Mouse (Mus musculus) kidney, adult 2 months (tissue): ENCODE data around the gene Xylt1.

Source experiments
- CTCF ChIP-seq: fragments of 200-500 bp; conservative IDR thresholded peaks from 2 replicates; pipeline ENCODE4 v1.5.1; 2011; ENCODE audit warnings: low read depth, mild to moderate bottlenecking, control low read depth, low read length, moderate library complexity, mixed read lengths; ENCODE audit not compliant: insufficient read depth, insufficient read length
- POLR2A ChIP-seq: fragments of 200-500 bp; IDR thresholded peaks from one replicate; pipeline ENCODE4 v1.6.1; 2011; ENCODE audit warnings: low read depth, low read length, control low read depth

DNA sequence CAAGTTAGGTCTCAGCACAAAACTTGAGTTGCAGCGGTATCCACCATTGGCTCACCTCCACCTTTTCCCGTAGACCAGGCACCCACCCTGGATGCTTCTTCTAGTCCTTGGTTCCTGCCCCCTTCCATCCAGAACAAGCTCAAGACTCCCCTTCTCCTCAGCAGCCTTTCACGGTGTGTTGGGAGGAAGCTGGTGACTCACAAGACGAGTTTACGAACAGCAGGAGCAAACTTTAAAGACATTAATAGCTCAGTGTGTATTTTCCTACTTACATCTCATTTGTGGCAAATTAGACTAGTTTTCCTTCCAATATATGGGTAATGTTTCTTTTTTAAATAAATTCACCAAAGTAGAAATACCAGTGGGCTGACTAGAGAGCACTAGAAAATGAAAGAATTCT is 110.7 kb downstream of the Xylt1 start:
- no peak for TF ChIP-seq CTCF
- TF ChIP-seq POLR2A, result no peak
